Mouse (Mus musculus) monocyte, adult 2 months (primary cell): ENCODE measurements at regions not wholly inside any gene's neighbourhood (a gene's known extent, or its start where the extent isn't known, plus 50 kb on each side); places are given as distances from the start of the nearest gene placed in this dataset.

Source experiments
- DNase-seq, 2 experiments: peaks; one replicate each; pipeline ENCODE4 v3.0.0; 2022; ENCODE audit warnings: low spot score in 2 of 2, low read depth in 1 of 2

DNA sequence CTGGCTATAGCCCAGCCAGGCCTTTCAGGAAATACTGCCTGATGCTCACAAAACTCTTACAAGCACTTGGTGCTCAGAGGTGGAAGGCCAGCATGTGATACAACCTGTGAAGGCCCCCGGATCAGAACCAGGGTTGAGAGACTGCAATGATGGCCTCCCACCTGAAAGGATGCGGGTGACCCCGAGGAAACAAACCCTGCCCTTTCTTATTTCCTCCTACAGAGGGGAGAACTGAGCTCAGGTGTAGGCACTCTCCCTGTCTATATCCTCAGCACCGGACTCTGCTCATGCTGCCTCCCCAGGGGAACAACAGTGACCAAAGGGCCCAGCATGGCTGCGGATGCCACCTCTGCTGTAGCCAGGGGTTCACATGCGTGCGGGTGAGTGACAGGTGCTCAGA is 393.3 kb upstream of the Mgmt start:
- no peak for DNase-seq

DNA sequence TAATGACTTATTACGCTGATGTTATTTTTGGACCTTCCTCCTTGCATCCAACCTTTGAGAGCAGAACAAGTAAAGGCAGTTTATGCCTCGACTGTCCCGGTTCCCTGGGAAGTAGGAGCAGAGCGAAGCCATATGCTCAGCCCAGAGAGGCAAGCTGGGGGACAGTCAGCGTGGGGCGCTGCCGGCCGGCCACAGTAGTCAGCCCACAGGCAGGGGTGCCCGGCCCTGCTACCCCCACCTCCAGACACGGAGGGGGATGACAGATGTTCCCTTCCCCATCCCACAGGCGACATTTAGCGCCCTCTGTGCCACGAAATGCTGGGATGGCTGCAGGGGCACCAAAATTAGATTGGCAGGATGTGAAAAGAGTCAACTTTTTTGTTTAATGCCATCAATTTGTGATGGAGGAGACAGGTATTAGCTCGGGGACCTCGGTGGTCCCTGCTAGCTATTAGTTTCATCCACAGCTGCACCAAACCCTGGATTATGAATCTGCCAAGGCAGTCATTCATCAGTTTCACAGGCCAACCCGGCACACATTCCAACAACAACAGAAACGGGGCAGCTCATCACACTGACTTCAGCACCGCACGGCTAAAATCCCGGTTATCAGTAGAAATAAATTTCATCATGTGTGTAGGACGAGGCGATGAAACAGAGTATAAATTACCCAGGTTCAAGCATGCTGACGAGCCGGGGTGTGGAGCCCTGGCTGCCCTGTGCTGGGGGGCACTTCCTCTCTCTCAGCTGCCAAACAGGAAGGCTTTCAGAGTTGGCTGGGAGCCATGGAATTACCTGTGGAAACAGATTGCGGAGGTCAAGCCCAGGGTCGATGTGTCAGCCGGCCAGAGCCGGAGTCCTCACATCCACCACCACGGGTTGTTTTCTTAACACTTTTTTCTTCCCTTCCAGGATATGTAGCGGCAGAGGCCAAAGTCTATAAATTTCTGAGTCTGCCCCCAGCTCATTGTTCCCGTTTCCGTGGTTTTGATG is 392.3 kb upstream of the Mgmt start:
- no peak for DNase-seq

DNA sequence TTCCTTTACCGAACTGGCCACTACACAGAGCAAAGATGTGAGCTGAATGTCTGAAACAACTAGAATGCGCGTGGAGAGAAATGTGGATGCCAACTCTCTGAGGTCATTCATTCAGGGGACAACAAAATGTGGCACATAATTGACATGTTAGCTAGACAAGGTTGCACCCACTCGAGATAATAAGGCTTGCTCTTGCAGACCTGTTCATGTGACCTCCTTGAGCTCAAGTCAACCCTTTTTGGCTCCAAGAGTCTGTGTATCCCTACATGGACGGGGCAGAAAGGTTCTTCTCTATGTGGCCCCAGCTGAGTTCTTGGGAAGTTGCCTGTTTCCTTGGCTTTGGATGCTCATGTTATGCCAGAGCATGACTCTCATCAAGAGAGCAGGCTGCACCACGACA is 383.0 kb upstream of the Mgmt start:
- DNase-seq = no peak

DNA sequence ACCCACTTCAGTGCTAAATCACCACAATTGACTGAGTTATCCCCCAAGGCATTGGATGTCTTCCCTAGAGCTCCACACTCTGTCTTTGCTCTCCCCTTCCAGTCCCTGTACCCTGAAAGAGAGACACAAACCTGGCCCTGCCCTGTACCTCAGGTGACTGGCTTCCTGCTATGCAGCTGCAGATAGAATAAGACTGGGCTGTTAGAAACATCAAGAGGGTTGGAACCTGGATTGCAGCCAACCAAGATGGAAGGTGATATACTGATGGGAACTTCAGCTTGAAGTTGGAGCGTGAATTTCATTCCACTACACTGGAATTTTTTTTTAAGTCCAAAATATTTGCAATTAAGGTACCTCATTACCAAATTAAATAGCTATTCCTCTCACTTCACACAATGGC is 379.0 kb upstream of the Mgmt start:
- DNase-seq = no peak

DNA sequence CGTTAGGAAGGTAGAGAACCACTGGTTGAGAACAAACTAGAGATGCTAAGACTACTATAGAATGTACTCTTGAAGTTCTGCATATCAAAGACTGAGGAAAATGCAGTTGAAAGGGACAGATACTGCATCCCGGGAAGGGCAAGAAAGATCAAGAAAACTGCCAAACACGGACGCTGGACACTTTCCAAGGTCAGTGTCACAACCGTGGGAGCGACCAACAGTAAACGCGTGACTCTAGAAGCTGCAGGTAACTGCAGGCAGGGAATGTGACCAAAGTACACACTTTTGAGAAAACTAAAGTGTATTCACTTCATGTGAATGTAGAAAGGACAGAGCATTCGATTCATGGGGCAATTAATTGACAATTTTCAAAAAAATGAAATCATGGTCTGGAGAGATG is 368.6 kb upstream of the Mgmt start:
- no peak for DNase-seq

DNA sequence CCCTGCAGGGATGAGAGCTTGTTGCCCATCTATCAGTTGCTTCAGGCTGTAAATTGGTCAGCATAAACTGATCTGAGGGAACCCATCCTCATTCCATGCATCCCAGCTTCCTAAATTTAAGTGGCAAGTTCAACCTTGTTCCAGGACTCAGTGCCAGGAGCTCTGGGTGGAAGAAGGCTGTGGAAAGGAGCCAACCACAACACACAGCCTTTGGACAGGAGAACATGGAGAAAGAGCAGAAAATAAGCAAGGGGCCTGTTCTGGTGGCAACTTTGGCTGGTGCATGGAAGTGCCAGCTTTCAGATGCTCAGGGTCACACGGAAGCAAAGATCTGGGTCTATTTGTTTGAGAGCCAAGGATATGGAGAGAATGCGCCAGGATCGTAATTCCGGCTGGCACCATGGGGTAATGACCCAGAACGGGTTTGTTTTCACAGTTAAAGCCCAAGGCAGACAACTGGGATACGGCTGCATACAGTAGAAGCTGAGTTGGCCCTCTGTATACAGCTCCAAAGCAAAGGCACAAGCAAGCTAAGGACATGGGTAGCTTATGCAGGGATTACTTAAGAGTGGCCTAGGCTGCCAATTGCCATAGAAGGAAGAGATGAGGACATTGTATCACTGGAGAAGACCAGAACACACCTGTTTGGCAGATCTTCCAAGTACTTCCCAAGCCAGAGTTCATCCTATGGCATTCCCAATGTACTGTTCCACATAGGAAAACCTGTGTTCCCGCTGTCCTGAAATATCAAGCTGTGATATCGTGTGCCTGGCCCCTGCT is 364.2 kb upstream of the Mgmt start:
- no peak for DNase-seq

DNA sequence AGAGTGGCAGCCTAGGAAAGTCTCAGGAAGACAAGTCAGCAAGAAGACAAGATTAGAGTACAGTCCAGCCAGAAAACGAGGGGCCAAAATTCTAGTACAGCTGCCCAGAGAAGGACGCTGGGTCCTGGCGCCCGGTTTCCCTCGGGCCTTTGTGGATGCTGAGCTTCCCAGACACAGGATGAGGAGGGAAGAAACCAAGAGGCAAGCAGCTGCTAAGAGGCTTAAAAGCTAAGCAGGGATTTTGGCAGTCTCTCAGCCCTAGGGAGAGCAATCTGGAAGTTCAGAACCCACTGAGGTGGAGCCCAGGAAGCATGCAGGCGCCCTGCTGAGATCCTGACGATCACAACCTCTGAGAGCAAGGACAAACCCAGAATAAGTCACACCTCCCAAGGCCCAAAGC is 363.1 kb upstream of the Mgmt start:
- no peak for DNase-seq

DNA sequence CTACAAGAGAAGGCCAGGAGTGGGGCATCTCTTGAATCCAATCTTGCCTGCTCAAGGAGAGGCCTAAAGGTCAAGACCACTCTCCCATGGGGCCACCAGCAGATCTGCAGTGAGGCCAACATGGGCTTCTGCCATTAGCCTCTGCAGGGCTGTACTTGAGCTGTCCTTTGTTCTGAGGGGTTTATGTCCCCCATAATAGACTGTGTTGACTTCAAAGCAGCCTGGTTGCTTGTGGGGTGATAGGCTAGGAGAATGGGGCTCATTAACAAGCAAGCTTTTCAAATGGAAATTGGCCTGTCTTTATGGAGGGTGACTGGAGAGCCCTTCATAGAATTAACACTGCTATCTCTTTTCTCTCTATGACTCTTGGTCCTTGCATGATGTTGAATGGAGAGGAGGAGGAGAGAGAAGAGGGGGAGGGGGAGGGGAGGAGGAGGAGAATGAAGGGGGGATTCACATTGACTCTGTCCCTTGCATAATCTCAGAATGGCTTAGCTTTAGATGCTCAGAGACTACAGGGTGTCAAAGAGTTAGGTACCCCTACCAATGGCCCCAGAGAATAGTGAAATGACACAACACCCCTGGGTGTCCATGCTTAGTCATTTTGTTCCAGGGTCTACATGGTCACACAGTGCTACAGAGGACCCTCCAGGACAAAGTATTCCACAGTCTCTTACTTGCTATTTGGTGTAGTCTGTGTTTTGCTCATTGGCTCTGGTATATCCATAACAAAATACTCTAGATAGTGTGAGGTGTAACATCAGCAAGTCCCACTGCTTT is 352.3 kb upstream of the Mgmt start:
- no peak for DNase-seq

DNA sequence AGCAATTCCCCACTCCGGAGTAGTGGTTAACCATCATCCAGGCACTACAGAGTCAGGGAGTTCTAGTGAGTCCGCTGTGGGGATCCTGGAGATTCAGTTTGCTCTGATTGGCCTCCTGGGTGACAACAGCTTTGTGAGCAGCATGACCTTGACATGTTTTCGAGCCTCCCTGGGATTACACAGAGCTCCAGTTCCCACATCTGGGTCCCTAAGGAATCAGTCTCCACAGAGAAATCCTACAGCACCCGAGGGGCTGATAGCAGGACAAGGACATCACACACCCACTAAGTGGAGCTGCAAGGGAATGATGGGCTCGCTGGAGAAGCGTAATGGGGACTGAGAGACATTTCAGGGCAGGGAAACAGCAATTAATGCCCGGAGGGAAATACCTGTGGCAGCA is 351.5 kb upstream of the Mgmt start:
- DNase-seq = no peak

DNA sequence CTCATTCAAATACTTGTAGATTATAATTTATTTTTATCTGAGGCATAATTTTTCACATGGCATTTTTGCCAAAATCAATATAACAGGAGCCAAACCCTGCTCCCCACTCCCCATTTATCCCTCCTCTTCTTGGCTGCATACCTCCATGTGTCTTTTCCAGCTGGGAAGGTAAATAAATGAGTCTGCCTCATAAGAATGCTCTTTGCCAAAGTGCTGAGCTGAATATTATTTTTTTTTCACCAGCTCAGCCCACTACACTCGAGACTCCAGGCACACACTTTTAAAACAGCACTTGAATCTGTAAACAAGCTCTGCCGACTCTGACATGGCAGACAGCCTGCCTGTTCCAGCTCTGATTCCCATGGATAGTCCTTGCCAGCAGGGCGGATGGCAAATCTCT is 346.6 kb upstream of the Mgmt start:
- DNase-seq = no peak

DNA sequence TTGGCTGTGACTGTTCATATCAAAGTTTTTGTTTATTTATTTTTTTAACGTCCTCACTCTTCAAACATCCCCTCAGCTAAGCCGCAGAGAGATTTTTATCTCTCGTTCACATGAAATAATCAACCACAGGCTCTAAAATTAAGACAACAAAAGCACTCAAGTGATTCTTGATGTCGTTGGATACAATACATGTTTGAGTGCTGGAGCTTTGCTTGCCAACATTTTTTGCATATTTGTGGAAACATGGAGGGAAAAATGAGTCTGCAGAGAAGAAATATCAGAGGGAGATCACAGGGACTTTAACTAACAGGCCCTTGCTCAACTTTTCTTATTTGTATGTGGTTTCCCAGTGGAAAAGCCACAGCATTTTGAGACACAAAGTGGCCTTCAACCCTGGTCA is 338.0 kb upstream of the Mgmt start:
- DNase-seq = no peak

DNA sequence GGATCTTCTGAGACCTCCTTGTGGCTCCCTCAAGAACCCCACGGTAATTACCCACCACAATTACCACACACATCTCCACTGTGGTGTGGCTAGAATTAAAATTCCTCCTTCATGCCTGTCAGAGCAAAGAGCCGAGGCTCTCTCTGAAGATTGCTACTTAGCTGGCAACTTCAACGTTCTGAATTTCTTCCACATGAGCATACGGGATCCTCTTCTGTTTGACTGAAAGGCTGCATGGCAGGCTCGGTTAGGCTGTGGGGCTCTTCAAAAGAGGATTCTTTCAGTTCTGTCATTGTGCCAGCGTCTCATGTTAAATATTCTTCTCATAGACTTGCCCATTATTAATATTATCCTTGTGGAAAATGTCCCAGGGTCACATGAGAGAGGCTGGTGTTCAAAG is 334.9 kb upstream of the Mgmt start:
- DNase-seq = no peak

DNA sequence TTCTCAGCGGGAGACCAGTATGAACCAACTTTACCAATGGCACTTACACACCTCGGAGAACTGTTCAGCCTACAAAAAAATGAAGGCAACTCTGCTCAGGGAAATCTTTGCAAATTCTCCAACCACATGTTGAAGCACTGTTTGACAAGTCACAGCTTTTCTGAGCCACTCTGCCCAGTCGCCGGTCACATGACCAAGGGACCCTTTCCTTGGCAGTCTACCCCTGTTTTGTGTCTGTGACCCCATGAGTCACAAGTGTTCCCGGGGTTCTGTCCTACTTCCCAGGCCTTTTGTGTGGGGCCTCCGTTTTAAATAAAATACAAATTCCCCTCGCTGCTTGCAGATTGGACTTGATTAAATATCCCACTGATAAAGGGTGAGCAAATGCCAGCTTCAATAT is 323.5 kb upstream of the Mgmt start:
- DNase-seq = no peak

DNA sequence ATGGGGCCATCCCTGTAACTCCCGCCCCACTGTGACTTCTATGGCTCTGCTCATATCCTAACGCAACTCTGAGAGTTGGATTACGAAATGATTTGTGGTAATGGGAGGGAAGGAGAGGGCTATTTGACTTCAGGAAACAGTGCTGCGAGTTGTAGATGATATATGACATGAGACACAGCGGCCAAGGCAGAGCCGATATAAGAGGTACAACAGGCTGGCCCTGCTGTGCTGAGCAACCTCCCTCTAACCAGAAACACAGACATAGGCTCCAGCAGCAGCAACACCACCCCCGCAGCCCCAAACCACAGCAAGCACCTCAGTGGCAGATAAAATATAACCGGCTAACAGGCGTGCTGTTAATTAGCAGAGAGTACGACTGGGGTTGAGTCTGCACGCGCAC is 312.5 kb upstream of the Mgmt start:
- no peak for DNase-seq

DNA sequence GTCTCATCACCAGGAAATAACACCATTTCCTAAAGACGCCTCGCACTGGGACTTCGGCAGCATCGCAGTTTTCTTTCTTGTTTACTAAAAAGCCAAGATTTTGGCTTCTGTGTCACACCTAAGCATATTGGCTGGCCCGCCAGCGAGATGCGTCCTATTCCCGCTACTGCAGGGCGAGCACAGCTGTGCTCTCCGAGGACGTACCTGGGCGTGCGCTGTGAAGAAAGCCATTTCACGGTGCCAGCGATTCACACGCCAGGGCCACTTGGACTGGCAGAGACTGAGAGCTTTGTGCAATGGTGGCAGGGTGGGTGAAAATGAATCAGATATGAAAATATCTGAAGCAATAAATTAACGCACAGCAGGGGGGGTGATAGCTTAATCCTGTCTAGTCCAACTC is 310.1 kb upstream of the Mgmt start:
- no peak for DNase-seq

DNA sequence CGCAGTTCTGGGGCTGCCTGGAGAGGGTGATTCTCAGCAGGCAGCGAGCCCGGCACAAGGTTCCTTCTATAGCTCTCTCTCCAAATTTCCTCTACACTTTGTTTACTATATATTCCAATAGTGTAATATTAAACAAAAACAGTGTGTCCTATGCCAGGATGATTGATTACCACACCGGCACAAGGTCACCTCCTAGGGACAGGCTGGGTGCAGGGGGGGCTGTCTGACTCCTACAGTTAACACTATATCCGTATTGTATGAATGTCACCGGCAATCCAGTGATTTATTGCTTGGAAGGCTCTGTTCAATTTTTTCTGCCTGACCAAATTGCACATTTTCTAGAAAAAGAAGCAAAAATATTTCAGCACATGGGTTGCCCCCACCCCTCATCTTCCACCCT is 305.9 kb upstream of the Mgmt start:
- no peak for DNase-seq

DNA sequence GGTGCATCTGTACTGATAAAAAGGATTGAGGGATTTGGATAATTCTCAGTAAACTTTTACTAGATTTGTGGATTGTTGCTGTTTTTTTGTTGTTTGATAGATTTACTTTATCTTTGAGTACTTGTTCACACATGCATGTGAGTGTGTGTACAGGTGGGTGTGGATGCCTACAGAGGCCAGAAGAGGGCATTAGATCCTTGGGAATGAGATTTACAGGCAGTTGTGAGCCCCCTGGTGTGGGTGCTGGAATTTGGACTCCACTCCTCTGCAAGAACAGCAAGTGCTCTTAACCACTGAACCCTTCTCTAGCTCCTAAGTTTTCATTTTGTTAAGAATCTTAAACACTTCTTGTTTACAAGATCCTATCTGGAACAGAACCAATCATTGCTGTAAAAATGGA is 303.5 kb upstream of the Mgmt start:
- no peak for DNase-seq

DNA sequence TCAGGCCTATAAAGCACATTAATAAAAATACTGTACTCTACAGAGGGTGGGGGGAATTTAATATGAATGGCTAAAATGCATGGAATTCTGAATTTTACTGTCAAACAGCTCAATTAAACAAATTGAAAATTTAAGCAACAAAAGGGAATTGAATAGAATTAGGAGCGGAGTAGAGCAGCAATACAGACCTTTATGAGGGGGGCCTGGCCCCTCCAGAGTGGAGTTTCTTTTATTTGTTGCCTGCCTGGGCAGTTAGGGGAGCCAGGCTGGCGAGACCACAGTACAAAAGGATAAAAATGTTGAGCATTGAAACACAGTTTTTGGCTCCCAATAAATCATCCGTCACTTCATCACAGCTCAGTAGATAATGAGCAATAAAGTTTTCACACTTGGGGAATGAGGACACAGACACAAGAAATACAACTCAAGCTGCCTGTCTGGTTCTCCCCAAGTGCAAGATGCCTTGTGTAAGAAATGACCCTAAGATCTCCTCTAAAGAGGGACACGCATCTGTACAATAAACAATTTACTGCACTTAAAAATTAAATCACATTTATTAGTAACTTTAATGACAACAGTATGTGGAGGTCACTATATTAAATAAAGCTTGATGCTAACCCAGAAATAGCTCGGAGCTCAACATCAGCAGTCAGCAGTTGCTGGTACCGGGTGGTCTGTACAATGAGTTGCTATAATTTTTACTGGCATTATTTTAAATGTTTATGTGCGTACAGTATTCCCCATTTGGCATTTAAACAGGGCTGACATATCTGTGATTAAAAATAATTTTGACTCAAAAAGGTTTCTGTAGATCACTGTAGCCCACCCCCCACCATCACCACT is 286.9 kb upstream of the Mgmt start:
- DNase-seq = no peak

DNA sequence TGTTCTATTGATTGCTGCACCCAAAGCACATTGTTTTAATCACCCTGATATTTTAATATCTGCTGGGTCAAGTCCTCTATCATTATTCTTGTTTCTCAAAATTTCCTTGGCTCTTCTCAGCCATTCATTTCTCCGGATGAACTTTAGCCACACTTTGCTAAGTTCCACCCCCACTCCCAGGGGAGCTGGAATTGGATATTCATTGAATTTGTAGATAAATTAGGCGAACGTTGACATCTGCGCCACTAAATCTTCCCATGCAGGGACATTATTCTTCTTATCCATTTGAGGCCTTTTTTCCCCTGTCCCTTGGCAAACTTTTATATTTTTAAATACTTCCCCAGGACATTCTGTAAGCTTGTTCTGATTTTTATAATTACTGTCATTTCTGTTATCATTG is 280.9 kb upstream of the Mgmt start:
- DNase-seq = no peak

DNA sequence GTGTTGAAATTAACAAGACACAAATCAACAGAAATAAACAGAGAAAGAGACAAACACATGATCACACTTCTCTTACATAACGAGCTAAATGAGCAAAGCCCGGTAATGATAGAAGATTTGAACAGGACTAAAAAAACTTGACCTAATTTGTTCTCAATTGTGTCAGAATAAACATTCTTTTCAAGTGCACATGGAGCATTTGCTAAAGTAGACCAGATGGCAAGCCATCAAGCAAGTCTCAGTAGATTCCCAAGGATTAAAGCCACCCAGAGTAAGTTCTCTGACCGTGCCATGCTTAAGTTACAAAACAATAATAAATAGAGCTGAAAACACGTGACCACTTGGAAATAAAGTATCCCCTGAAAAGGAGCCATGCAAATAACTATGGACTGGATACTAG is 269.9 kb upstream of the Mgmt start:
- no peak for DNase-seq

DNA sequence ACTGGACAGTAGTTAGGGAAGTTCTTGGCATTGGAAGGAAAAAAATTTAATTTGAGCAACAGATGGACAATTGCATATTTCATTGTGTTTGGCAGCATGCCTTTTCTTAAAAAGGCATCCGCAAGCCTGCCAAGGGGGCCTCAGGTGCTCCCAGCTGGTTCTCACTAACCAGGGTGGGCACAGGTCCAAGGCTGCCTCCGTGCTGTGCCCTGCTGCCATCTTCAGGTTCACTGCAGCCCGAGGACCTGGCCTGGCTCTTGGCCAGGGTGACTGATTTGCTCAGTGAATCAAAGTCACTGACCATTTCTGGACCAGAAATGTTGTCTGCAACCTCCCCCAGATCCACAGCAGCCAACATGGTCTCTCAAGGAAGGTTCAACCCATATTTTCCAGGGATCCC is 263.3 kb upstream of the Mgmt start:
- no peak for DNase-seq
